ENCODE assay signal across 8 mouse cellular contexts in the genomic region with DNA sequence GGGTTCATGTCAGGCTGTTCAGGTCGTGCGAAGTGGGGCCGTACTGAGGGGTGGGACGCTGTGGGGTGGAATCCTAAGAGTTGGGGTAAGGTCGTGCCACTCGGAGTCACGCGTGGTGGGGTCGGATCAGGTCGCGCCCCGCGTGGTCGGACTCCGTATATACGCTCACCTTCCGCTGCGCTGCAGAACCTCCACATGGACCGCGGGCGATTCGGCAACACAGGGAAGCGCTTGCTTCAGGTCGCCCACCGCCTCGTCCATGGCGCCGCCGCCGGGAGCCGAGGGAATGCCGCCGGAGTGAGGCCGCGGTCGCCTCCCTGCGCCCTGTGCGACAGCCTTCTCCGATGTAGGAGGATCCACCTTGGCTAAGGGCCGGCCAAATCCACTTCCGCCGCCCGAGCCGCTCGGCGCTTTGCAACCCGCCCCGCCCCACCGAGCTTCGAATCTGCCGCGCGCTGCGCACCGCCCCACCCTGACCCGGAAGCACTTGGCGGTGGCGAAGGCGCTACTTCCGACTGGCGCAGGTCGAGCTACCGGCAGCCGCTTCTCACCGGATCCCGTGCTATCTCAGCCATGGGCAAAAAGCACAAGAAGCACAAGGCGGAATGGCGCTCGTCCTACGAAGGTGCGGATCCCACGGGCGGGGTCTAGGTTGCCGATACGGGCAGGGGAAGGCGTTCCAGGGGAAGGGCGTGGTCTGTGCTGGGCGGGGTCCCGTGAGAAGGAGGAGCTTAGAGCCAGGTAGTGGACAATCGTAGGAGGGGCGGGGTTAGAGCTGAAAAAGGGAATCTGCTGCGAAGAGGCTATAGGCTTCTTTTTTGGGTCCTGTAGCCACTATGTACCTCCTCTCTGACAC. TPM values are rescaled to one million over a fixed set of nuclear protein-coding genes. Genes with fewer than 3 reads are reported as not detected.
A peak's percentile ranks its signal among the peaks of the same experiment; 100 is the strongest.
DNase-seq lines count a peak whose midpoint lies in the region; ATAC-seq lines count a peak whose summit lies in the region.

Trip13 (minus strand) TSS at position 464 of the 856 bp plus-strand sequence.
Brd9 (plus strand) TSS at position 491 of the 856 bp plus-strand sequence.

- ATAC-seq in hematopoietic stem cell, adult 5-6 weeks (replicated peaks in 1 of 2; ENCODE audit: insufficient read depth in 1 of 2, low FRiP score in 2 of 2, low TSS enrichment in 1 of 2, low read depth in 1 of 2, poor library complexity in 2 of 2, severe bottlenecking in 2 of 2), result peak; percentile 93 to 94
- peak; percentile 97 for ATAC-seq in lung, embryonic 16.5 days (ENCODE audit: low read depth)

- peak within 1 kb of the TSS; percentile 87 for H3K4me3 ChIP-seq in lung, embryonic 16.5 days (ENCODE audit: low read length)

- no peaks in the 10 kb centered on the region for H3K27me3 ChIP-seq in lung, embryonic 16.5 days (ENCODE audit: control insufficient read depth, insufficient read depth, low read depth, low read length)

- DNase-seq in MEL-GATA-1-ER (ENCODE audit: extremely low read depth, low read depth), result peak; percentile 69
- DNase-seq in cerebellum, adult 8-10 months, result peak; percentile 91
- peak; percentile 88 for DNase-seq in forelimb bud, embryonic 11.5 days (ENCODE audit: low read depth, low spot score)
- peak; percentile 50 for DNase-seq in layer of hippocampus, adult 9-10 months (ENCODE audit: low spot score)
- peak; percentile 94 for DNase-seq in ovary, postnatal 10 days (ENCODE audit: low spot score)
- peak; percentile 86 to 94 for DNase-seq in thymus, postnatal 10 days (ENCODE audit: low spot score in 2 of 2)

- H3K4me1 ChIP-seq in lung, embryonic 16.5 days (replicated peaks; ENCODE audit: control insufficient read depth, insufficient read depth, low read length), result peaks cover 12% of the 10 kb centered on the region

- no peaks in the 10 kb centered on the region for H3K9me3 ChIP-seq in lung, embryonic 16.5 days (ENCODE audit: control insufficient read depth, low read length)

- under 1% methylated on average over 74 of the region's 82 CpGs for WGBS in lung, embryonic 16.5 days

- H3K9ac ChIP-seq in lung, embryonic 16.5 days (ENCODE audit: low read length), result peak within 1 kb of the TSS; percentile 83

- H3K4me2 ChIP-seq in lung, embryonic 16.5 days (ENCODE audit: low read depth, low read length), result peak within 1 kb of the TSS; percentile 83

- H3K36me3 ChIP-seq in lung, embryonic 16.5 days (ENCODE audit: control insufficient read depth, insufficient read depth, low read length), result peaks cover 14% of the 10 kb centered on the region

- peak within 1 kb of the TSS; percentile 92 for H3K27ac ChIP-seq in lung, embryonic 16.5 days (ENCODE audit: low read length)

RNA-seq across cellular contexts. Expression of gene Trip13, which starts in this region (rescaled TPM):
- total RNA-seq in hematopoietic stem cell, adult 5-6 weeks (2017), result 24.4 and 32.6 TPM in 2 replicates
- polyA plus RNA-seq in lung, embryonic 16.5 days (2015; fragmentation: Nextera tagmentation; extraction: Ambion mirVana), result 33.8 and 39.6 TPM in 2 replicates

RNA-seq across cellular contexts. Expression of gene Brd9, which starts in this region (rescaled TPM):
- total RNA-seq in hematopoietic stem cell, adult 5-6 weeks (2017), result 106 and 107 TPM in 2 replicates
- polyA plus RNA-seq in lung, embryonic 16.5 days (2015; fragmentation: Nextera tagmentation; extraction: Ambion mirVana), result 52.2 and 55.3 TPM in 2 replicates

Comparison
In these comparisons a context has a peak if more than half of its experiments do, and no peak if none do; other contexts are left out.
1. Peak in every context shown above with its lines: DNase-seq, ATAC-seq, H3K4me3 ChIP-seq and H3K27ac ChIP-seq.